Mouse (Mus musculus): Measurements from ENCODE around the gene 4933411K16Rik. TPM values are rescaled to one million over a fixed set of nuclear protein-coding genes. Genes with fewer than 3 reads are reported as not detected.

Gene 4933411K16Rik
- polyA plus RNA-seq, 1 experiment from 2014 or later, result not detected

GRCm38 (mm10) chr19:42099406-42099805 is 47.4 kb downstream of the 4933411K16Rik start:
- TF ChIP-seq CTCF (IDR thresholded peaks at IDR 0.05; ENCODE audit: low read depth), result no peak
- TF ChIP-seq EP300 (optimal IDR thresholded peaks at IDR 0.05), result no peak
- WGBS, result 75% methylated on average over 3 of the region's 3 CpGs
- Histone ChIP-seq H3K4me3 (ENCODE audit: low read depth, low read length) (no peak overlapping the region), H3K36me3 (ENCODE audit: control insufficient read depth, insufficient read depth, low read length) (0 out of 2 replicates have a peak, but pooled peaks cover 2% of the 10 kb centered on the region), H3K9me3 (ENCODE audit: control insufficient read depth, low read length) (no peaks in the 10 kb centered on the region), H3K27me3 (ENCODE audit: control insufficient read depth, insufficient read depth, low read length) (no peaks in the 10 kb centered on the region), H3K4me2 (replicated peaks; ENCODE audit: low read depth) (no peak overlapping the region), H3K9ac (ENCODE audit: low read length) (no peak overlapping the region), H3K27ac (replicated peaks) (no peak overlapping the region), H3K4me1 (replicated peaks; ENCODE audit: control insufficient read depth, insufficient read depth) (no peaks in the 10 kb centered on the region)
- ATAC-seq (ENCODE audit: low FRiP score, low TSS enrichment) (no peak), DNase-seq (ENCODE audit: low spot score) (no peak)

Other genes starting within 250 kb of the 4933411K16Rik start
- 9.3 and 9.8 TPM in 2 replicates for gene Frat1, start 222.3 kb upstream of the 4933411K16Rik start, polyA plus RNA-seq (2015; fragmentation: Nextera tagmentation; extraction: Ambion mirVana)
- 3.5 and 4.3 TPM in 2 replicates for gene Frat2, start 204.1 kb upstream of the 4933411K16Rik start, polyA plus RNA-seq (2015; fragmentation: Nextera tagmentation; extraction: Ambion mirVana)
- gene Rrp12, start 156.1 kb upstream of the 4933411K16Rik start, polyA plus RNA-seq (2015; fragmentation: Nextera tagmentation; extraction: Ambion mirVana), result 6.3 and 6.4 TPM in 2 replicates
- gene Pgam1, start 140.3 kb upstream of the 4933411K16Rik start, polyA plus RNA-seq (2015; fragmentation: Nextera tagmentation; extraction: Ambion mirVana), result 334 and 339 TPM in 2 replicates
- 46.4 and 47.2 TPM in 2 replicates for gene Exosc1, start 118.8 kb upstream of the 4933411K16Rik start, polyA plus RNA-seq (2015; fragmentation: Nextera tagmentation; extraction: Ambion mirVana)
- gene Zdhhc16, start 118.8 kb upstream of the 4933411K16Rik start, polyA plus RNA-seq (2015; fragmentation: Nextera tagmentation; extraction: Ambion mirVana), result 37.4 and 42.0 TPM in 2 replicates
- 10.2 and 11.7 TPM in 2 replicates for gene Mms19, start 71.1 kb upstream of the 4933411K16Rik start, polyA plus RNA-seq (2015; fragmentation: Nextera tagmentation; extraction: Ambion mirVana)
- 21.3 and 23.5 TPM in 2 replicates for gene Ubtd1, start 70.5 kb upstream of the 4933411K16Rik start, polyA plus RNA-seq (2015; fragmentation: Nextera tagmentation; extraction: Ambion mirVana)
- gene Ankrd2, start 16.2 kb upstream of the 4933411K16Rik start, polyA plus RNA-seq (2015; fragmentation: Nextera tagmentation; extraction: Ambion mirVana), result 0.11 and 0.12 TPM in 2 replicates
- gene Hoga1, start 6.6 kb upstream of the 4933411K16Rik start, polyA plus RNA-seq (2015; fragmentation: Nextera tagmentation; extraction: Ambion mirVana), result 1.6 and 1.8 TPM in 2 replicates
- gene Morn4, start 34.1 kb downstream of the 4933411K16Rik start, polyA plus RNA-seq (2015; fragmentation: Nextera tagmentation; extraction: Ambion mirVana), result 7.3 and 8.2 TPM in 2 replicates
- 20.8 and 21.6 TPM in 2 replicates for gene Pi4k2a, start 38.2 kb downstream of the 4933411K16Rik start, polyA plus RNA-seq (2015; fragmentation: Nextera tagmentation; extraction: Ambion mirVana)
- gene Avpi1, start 76.8 kb downstream of the 4933411K16Rik start, polyA plus RNA-seq (2015; fragmentation: Nextera tagmentation; extraction: Ambion mirVana), result 108 and 117 TPM in 2 replicates
- 15.3 and 23.6 TPM in 2 replicates for gene Marveld1, start 95.2 kb downstream of the 4933411K16Rik start, polyA plus RNA-seq (2015; fragmentation: Nextera tagmentation; extraction: Ambion mirVana)
- 14.1 and 15.3 TPM in 2 replicates for gene Zfyve27, start 111.7 kb downstream of the 4933411K16Rik start, polyA plus RNA-seq (2015; fragmentation: Nextera tagmentation; extraction: Ambion mirVana)
- gene Sfrp5, start 150.0 kb downstream of the 4933411K16Rik start, polyA plus RNA-seq (2015; fragmentation: Nextera tagmentation; extraction: Ambion mirVana), result 0.55 and 0.74 TPM in 2 replicates
- 0.82 and 0.85 TPM in 2 replicates for gene Golga7b, start 195.3 kb downstream of the 4933411K16Rik start, polyA plus RNA-seq (2015; fragmentation: Nextera tagmentation; extraction: Ambion mirVana)

Data from stomach, postnatal 0 days (tissue).